Mouse (Mus musculus): ENCODE results near the gene Dclk1. TPM values are rescaled to one million over a fixed set of nuclear protein-coding genes. Genes with fewer than 3 reads are reported as not detected.
A peak's percentile ranks its signal among the peaks of the same experiment; 100 is the strongest.

Dclk1 gene
- total and polyA plus RNA-seq, 3 experiments: 0.52 to 6.3 (median 2.6) TPM

GRCm38 (mm10) chr3:55499298-55499697 is 257.1 kb downstream of the Dclk1 start:
- DNase-seq: no peak

- DNase-seq: no peak
Measured at GRCm38 (mm10) chr3:55510198-55510597, 268.0 kb downstream of the Dclk1 start.

GRCm38 (mm10) chr3:55511658-55512057 is 269.5 kb downstream of the Dclk1 start:
- no peak for DNase-seq

- no peak for DNase-seq
Measured at GRCm38 (mm10) chr3:55515966-55516365, 273.8 kb downstream of the Dclk1 start.

- no peak for DNase-seq
Measured at GRCm38 (mm10) chr3:55517454-55518014, 275.4 kb downstream of the Dclk1 start.

GRCm38 (mm10) chr3:55520240-55521180 is 278.3 kb downstream of the Dclk1 start:
- DNase-seq: peak; percentile 68

- no peak for DNase-seq
Measured at GRCm38 (mm10) chr3:55521776-55522175, 279.6 kb downstream of the Dclk1 start.

- DNase-seq: no peak
Measured at GRCm38 (mm10) chr3:55523224-55523623, 281.1 kb downstream of the Dclk1 start.

GRCm38 (mm10) chr3:55523735-55524477 is 281.7 kb downstream of the Dclk1 start:
- DNase-seq: no peak

- DNase-seq: no peak
Measured at GRCm38 (mm10) chr3:55524491-55525195, 282.5 kb downstream of the Dclk1 start.

GRCm38 (mm10) chr3:55526470-55526869 is 284.3 kb downstream of the Dclk1 start:
- no peak for DNase-seq

GRCm38 (mm10) chr3:55527566-55527965 is 285.4 kb downstream of the Dclk1 start:
- no peak for DNase-seq

GRCm38 (mm10) chr3:55528012-55528411 is 285.8 kb downstream of the Dclk1 start:
- no peak for DNase-seq

GRCm38 (mm10) chr3:55529414-55529813 is 287.2 kb downstream of the Dclk1 start:
- no peak for DNase-seq

GRCm38 (mm10) chr3:55531204-55532044 is 289.3 kb downstream of the Dclk1 start:
- DNase-seq: no peak

GRCm38 (mm10) chr3:55532175-55532973 is 290.2 kb downstream of the Dclk1 start:
- no peak for DNase-seq

GRCm38 (mm10) chr3:55535591-55536200 is 293.5 kb downstream of the Dclk1 start:
- DNase-seq: no peak

- DNase-seq: no peak
Measured at GRCm38 (mm10) chr3:55536901-55537300, 294.7 kb downstream of the Dclk1 start.

- no peak for DNase-seq
Measured at GRCm38 (mm10) chr3:55537714-55538113, 295.6 kb downstream of the Dclk1 start.

GRCm38 (mm10) chr3:55539400-55539799 is 297.2 kb downstream of the Dclk1 start:
- DNase-seq: no peak
